In the genomic region with DNA sequence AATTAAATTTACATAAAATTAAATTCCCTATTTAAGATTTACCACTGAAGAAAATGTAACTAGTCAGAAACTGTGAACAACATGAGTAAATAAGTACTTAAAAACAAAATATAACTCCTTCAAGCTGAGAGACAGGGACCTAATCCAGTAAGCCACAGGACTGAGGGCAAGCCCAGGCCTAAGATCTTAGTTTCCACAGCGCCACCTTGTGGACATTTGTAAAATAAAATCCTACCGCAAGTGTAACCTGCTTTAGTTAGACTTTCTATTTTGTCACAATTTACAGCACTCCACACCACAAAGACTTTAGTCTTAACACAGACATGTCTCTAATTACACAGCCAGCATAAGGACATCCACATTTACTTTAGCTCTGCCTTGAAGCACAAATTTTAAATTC, we compare ENCODE assay signal across 9 mouse cellular contexts. TPM values are rescaled to one million over a fixed set of nuclear protein-coding genes. Genes with fewer than 3 reads are reported as not detected.
A peak's percentile ranks its signal among the peaks of the same experiment; 100 is the strongest.
DNase-seq lines count a peak whose midpoint lies in the region; ATAC-seq and TF ChIP-seq lines count a peak whose summit lies in the region.
"Had no signal": no experiment of that assay in that cellular context is flagged by ENCODE, and none has a peak within 500 bp of the region (broad histone marks: within the 10 kb centered on the region; RNA-seq: fewer than 3 reads in every experiment).

No protein-coding gene starts in this region.

- no peaks in the 10 kb centered on the region for H3K4me1 ChIP-seq in spleen, adult 2 months (ENCODE audit: control insufficient read depth, insufficient read depth, insufficient read length)
- peaks cover 0 to 2% of the 10 kb centered on the region in 2 experiments; a peak in 1 of 4 replicates for H3K4me1 ChIP-seq in liver, embryonic 14.5 days (replicated peaks; ENCODE audit: control insufficient read depth in 2 of 2, insufficient read depth in 2 of 2, low read length in 1 of 2)
- H3K4me1 ChIP-seq: limb, embryonic 13.5 days had no signal

- no peak for TF ChIP-seq EP300 in liver, embryonic 14.5 days (IDR thresholded peaks at IDR 0.05; ENCODE audit: low read depth)

- 14% methylated on average over 2 of the region's 2 CpGs for WGBS in spleen, adult 2 months
- WGBS in liver, embryonic 14.5 days (ENCODE audit: insufficient replicate concordance): 3% methylated on average over 2 of the region's 2 CpGs

- H3K36me3 ChIP-seq in spleen, adult 2 months (ENCODE audit: control insufficient read depth, insufficient read depth, low read length): peaks cover 1% of the 10 kb centered on the region; the same call in 1 of the 2 replicates
- no peaks in the 10 kb centered on the region for H3K36me3 ChIP-seq in liver, embryonic 14.5 days (replicated peaks; ENCODE audit: control insufficient read depth, insufficient read depth, low read depth)

- no peak for TF ChIP-seq POLR2A in spleen, adult 2 months (IDR thresholded peaks at IDR 0.05; ENCODE audit: low read depth, low read length)

- no peak overlapping the region for H3K9ac ChIP-seq in liver, embryonic 14.5 days (replicated peaks)
- H3K9ac ChIP-seq: limb, embryonic 13.5 days had no signal

- DNase-seq in cerebellum, adult 11 months: peak; percentile 31
- no peak for DNase-seq in cerebellum, adult 11-12 months
- peak; percentile 18 to 19 for DNase-seq in spleen, adult 2 months (ENCODE audit: low read depth in 1 of 2, low spot score in 2 of 2)
- no peak for DNase-seq in spleen, adult 12 weeks (ENCODE audit: low spot score)
- peak; percentile 25 to 72 for DNase-seq in cerebellum, postnatal 25 days
- peak; percentile 37 to 41 (median 37) for DNase-seq in liver, embryonic 14.5 days (ENCODE audit: low read depth in 3 of 3, low spot score in 3 of 3)
- peak; percentile 82 for DNase-seq in retina, postnatal 1 day

- peak; percentile 69 for ATAC-seq in hematopoietic stem cell, adult 5-6 weeks (replicated peaks in 1 of 2; ENCODE audit: insufficient read depth in 1 of 2, low FRiP score in 2 of 2, low TSS enrichment in 1 of 2, low read depth in 1 of 2, poor library complexity in 2 of 2, severe bottlenecking in 2 of 2)
- no peak for ATAC-seq in liver, embryonic 14.5 days (ENCODE audit: insufficient read depth)

- no peak overlapping the region for H3K27ac ChIP-seq in spleen, adult 2 months (ENCODE audit: insufficient read depth, low read length)
- H3K27ac ChIP-seq in liver, embryonic 14.5 days: no peak overlapping the region
- H3K27ac ChIP-seq: limb, embryonic 13.5 days had no signal

- H3K9me3 ChIP-seq in liver, embryonic 14.5 days (ENCODE audit: control insufficient read depth, low read length): no peaks in the 10 kb centered on the region
- H3K9me3 ChIP-seq: limb, embryonic 13.5 days had no signal

- no peak overlapping the region for H3K4me3 ChIP-seq in spleen, adult 2 months (ENCODE audit: extremely low read depth, insufficient read depth, insufficient read length)
- no peak overlapping the region for H3K4me3 ChIP-seq in liver, embryonic 14.5 days (ENCODE audit: insufficient read depth in 1 of 2, low read depth in 2 of 2, low read length in 2 of 2)
- H3K4me3 ChIP-seq: limb, embryonic 13.5 days had no signal

- no peak overlapping the region for H3K4me2 ChIP-seq in liver, embryonic 14.5 days (ENCODE audit: low read depth)
- H3K4me2 ChIP-seq: limb, embryonic 13.5 days had no signal

- H3K27me3 ChIP-seq in spleen, adult 2 months (ENCODE audit: control insufficient read depth, insufficient read depth, low read length): no peaks in the 10 kb centered on the region
- no peaks in the 10 kb centered on the region for H3K27me3 ChIP-seq in liver, embryonic 14.5 days (ENCODE audit: control insufficient read depth, insufficient read depth, low read length)
- H3K27me3 ChIP-seq: limb, embryonic 13.5 days had no signal

- peak; percentile 24; the same call in 1 of the 2 replicates for TF ChIP-seq CTCF in spleen, adult 2 months (IDR thresholded peaks at IDR 0.05; ENCODE audit: extremely low read depth, insufficient read depth, insufficient read length, insufficient replicate concordance)
- peak; percentile 69 for TF ChIP-seq CTCF in liver, embryonic 14.5 days (IDR thresholded peaks at IDR 0.05; ENCODE audit: low read depth)

RNA-seq across cellular contexts. Expression of gene Rps6kc1, which starts 30.1 kb away (rescaled TPM):
- polyA plus RNA-seq in spleen, adult 2 months (2012; rRNA removed): 3.8 and 6.4 TPM in 2 replicates
- 14.1 and 15.7 TPM in 2 replicates for total RNA-seq in hematopoietic stem cell, adult 5-6 weeks (2017)
- 1.5 and 1.9 TPM in 2 replicates for polyA plus RNA-seq in liver, embryonic 14.5 days (2012; rRNA removed)
- 3.5 and 3.6 TPM in 2 replicates for polyA plus RNA-seq in liver, embryonic 14.5 days (2014; fragmentation: Nextera tagmentation; extraction: Ambion mirVana)

RNA-seq across cellular contexts. Expression of gene Angel2, which starts 43.5 kb away (rescaled TPM):
- 20.2 and 20.5 TPM in 2 replicates for polyA plus RNA-seq in spleen, adult 2 months (2012; rRNA removed)
- total RNA-seq in hematopoietic stem cell, adult 5-6 weeks (2017): 34.4 and 60.8 TPM in 2 replicates
- polyA plus RNA-seq in liver, embryonic 14.5 days (2012; rRNA removed): 8.2 and 11.8 TPM in 2 replicates
- 15.1 and 15.3 TPM in 2 replicates for polyA plus RNA-seq in liver, embryonic 14.5 days (2014; fragmentation: Nextera tagmentation; extraction: Ambion mirVana)

Comparison
In these comparisons a context has a peak if more than half of its experiments do, and no peak if none do; other contexts are left out.
1. DNase-seq: peak in cerebellum, adult 11 months (single experiment), spleen, adult 2 months (2 of 2), cerebellum, postnatal 25 days (2 of 2), liver, embryonic 14.5 days (3 of 3) and retina, postnatal 1 day (single experiment); none in cerebellum, adult 11-12 months (single experiment) and spleen, adult 12 weeks (single experiment).